Mouse (Mus musculus) embryonic fibroblast, embryonic 13.5 days (primary cell): ENCODE results near the gene Pigh. TPM values are rescaled to one million over a fixed set of nuclear protein-coding genes. Genes with fewer than 3 reads are reported as not detected.

Experiments
- H3K27ac ChIP-seq: 2 replicates; pipeline ENCODE4 v1.5.1; 2012; ENCODE audit warnings: low read length, control low read depth, inconsistent platforms; ENCODE audit not compliant: insufficient read depth
- H3K4me1 ChIP-seq: 2 replicates; pipeline ENCODE4 v1.6.1; 2011; ENCODE audit warnings: low read length; ENCODE audit not compliant: control insufficient read depth, insufficient read depth
- H3K4me3 ChIP-seq: 2 replicates; pipeline ENCODE4 v1.5.1; 2011; ENCODE audit warnings: mild to moderate bottlenecking, control low read depth, low read length; ENCODE audit not compliant: insufficient read depth
- CTCF ChIP-seq: IDR thresholded peaks from 2 replicates; pipeline ENCODE4 v1.5.1; 2011; ENCODE audit warnings: mild to moderate bottlenecking, control low read depth, low read length, moderate library complexity, borderline replicate concordance; ENCODE audit not compliant: insufficient read depth
- POLR2A ChIP-seq: IDR thresholded peaks from 2 replicates; pipeline ENCODE4 v1.6.1; 2011; ENCODE audit warnings: low read depth, mild to moderate bottlenecking, control low read depth, low read length, moderate library complexity
- polyA plus RNA-seq: library from polyadenylated mRNA; stranded (reverse); fragments of >200 nt; gene quantifications from 2 replicates; pipeline ENCODE4 v1.2.4, GENCODE M21; 2011; ENCODE audit warnings: low read depth; ENCODE audit not compliant: missing spikeins, insufficient read length

The Pigh gene
- polyA plus RNA-seq, 1 experiment: 11.9 TPM

- Histone ChIP-seq H3K4me3 (no peak overlapping the region), H3K4me1 (no peaks in the 10 kb centered on the region), H3K27ac (no peak overlapping the region)
- TF ChIP-seq CTCF: no peak
- TF ChIP-seq POLR2A: no peak
Measured at GRCm38 (mm10) chr12:79105312-79105711, 15.9 kb upstream of the Pigh start.

- Histone ChIP-seq H3K27ac (no peak overlapping the region), H3K4me1 (no peaks in the 10 kb centered on the region), H3K4me3 (no peak overlapping the region)
- TF ChIP-seq POLR2A: no peak
- no peak for TF ChIP-seq CTCF
Measured at GRCm38 (mm10) chr12:79104544-79104943, 15.1 kb upstream of the Pigh start.

GRCm38 (mm10) chr12:79103773-79104172, 14.3 kb upstream of the Pigh start:
- Histone ChIP-seq H3K4me3 (no peak overlapping the region), H3K4me1 (no peaks in the 10 kb centered on the region), H3K27ac (no peak overlapping the region)
- TF ChIP-seq POLR2A (no peak), CTCF (no peak)

GRCm38 (mm10) chr12:79097106-79097752, 7.8 kb upstream of the Pigh start:
- TF ChIP-seq CTCF: no peak
- TF ChIP-seq POLR2A: no peak
- H3K4me1 ChIP-seq: no peaks in the 10 kb centered on the region
- no peak overlapping the region for H3K27ac ChIP-seq
- H3K4me3 ChIP-seq: no peak overlapping the region

GRCm38 (mm10) chr12:79092569-79092968, 3.1 kb upstream of the Pigh start:
- TF ChIP-seq POLR2A (no peak), CTCF (no peak; the same call in 1 of the 2 replicates)
- Histone ChIP-seq H3K27ac (no peak overlapping the region), H3K4me3 (no peak overlapping the region), H3K4me1 (no peaks in the 10 kb centered on the region)

- TF ChIP-seq POLR2A (no peak), CTCF (no peak)
- Histone ChIP-seq H3K4me1 (no peaks in the 10 kb centered on the region), H3K4me3 (no peak overlapping the region), H3K27ac (no peak overlapping the region)
Measured at GRCm38 (mm10) chr12:79073362-79073761, 16.1 kb downstream of the Pigh start.

GRCm38 (mm10) chr12:79072576-79072975, 16.9 kb downstream of the Pigh start:
- no peaks in the 10 kb centered on the region for H3K4me1 ChIP-seq
- TF ChIP-seq POLR2A (no peak), CTCF (no peak)

GRCm38 (mm10) chr12:79070736-79071333, 18.6 kb downstream of the Pigh start:
- Histone ChIP-seq H3K4me3 (no peak overlapping the region), H3K27ac (no peak overlapping the region), H3K4me1 (no peaks in the 10 kb centered on the region)
- TF ChIP-seq POLR2A: no peak
- TF ChIP-seq CTCF: no peak

More at GRCm38 (mm10) chr12:79072576-79072975, 16.9 kb downstream of the Pigh start:
- Histone ChIP-seq H3K4me3 (no peak overlapping the region), H3K27ac (no peak overlapping the region)

- Histone ChIP-seq H3K27ac (no peak overlapping the region), H3K4me3 (no peak overlapping the region), H3K4me1 (no peaks in the 10 kb centered on the region)
- TF ChIP-seq POLR2A (no peak), CTCF (no peak)
Measured at GRCm38 (mm10) chr12:79069916-79070315, 19.5 kb downstream of the Pigh start.

- Histone ChIP-seq H3K4me3 (no peak overlapping the region), H3K4me1 (no peaks in the 10 kb centered on the region), H3K27ac (no peak overlapping the region)
- TF ChIP-seq CTCF: no peak
- no peak for TF ChIP-seq POLR2A
Measured at GRCm38 (mm10) chr12:79069187-79069608, 20.3 kb downstream of the Pigh start.

GRCm38 (mm10) chr12:79068306-79068705, 21.1 kb downstream of the Pigh start:
- H3K4me1 ChIP-seq: no peaks in the 10 kb centered on the region
- no peak overlapping the region for H3K4me3 ChIP-seq
- TF ChIP-seq CTCF (no peak), POLR2A (no peak)

More at GRCm38 (mm10) chr12:79068306-79068705, 21.1 kb downstream of the Pigh start:
- no peak overlapping the region for H3K27ac ChIP-seq
